Mouse (Mus musculus): ENCODE measurements around the gene Lrg1.

GRCm38 (mm10) chr17:56125276-56125630 is 3.5 kb upstream of the Lrg1 start:
- no peak for TF ChIP-seq POLR2A (IDR thresholded peaks at IDR 0.05; ENCODE audit: borderline replicate concordance, control insufficient read depth, low read depth, low read length)
- TF ChIP-seq CTCF (IDR thresholded peaks at IDR 0.05; ENCODE audit: control insufficient read depth, insufficient read depth, low read length): no peak

Data from bone marrow, adult 2 months (tissue).